Mouse (Mus musculus): Measurements from ENCODE around the gene Ints3.
"Not testable (repeated sequence)": the region's sequence is repeated elsewhere in the genome, so short reads cannot be mapped to it uniquely, and the experiment has no call there.

Gene Ints3

DNA sequence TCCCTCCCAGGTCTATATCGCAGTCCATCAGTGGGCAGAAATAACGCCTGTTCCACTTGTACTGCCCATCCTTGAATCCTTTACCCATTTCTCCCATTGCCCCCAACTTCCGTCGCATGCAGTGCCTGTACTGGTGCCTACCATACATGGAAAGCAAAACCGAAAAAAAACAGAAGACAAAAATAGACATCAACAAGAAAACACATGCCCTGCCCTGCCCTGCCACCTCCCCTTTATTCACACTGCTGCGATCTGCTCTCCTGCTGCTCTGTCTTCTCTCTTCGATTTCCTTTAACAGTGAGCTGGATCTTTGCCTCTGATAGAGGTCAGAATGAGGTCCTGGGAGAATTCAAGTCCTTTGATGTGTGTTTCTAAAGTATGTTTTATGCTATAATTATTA, 75.5 kb downstream of the Ints3 start:
- DNase-seq (ENCODE audit: low spot score in 2 of 2), result no peak

GRCm38 (mm10) chr3:90347847-90348246, 85.6 kb downstream of the Ints3 start:
- DNase-seq (ENCODE audit: low spot score in 2 of 2), result no peak

GRCm38 (mm10) chr3:90342853-90343252, 90.6 kb downstream of the Ints3 start:
- DNase-seq (ENCODE audit: low spot score in 2 of 2), result not testable (repeated sequence)

All from spleen, postnatal 36 days (tissue).